Comparison of ENCODE assay signal across 9 mouse cellular contexts in genomic region chr8:111825219-111825618, GRCm38 (mm10). TPM values are rescaled to one million over a fixed set of nuclear protein-coding genes. Genes with fewer than 3 reads are reported as not detected.
A peak's percentile ranks its signal among the peaks of the same experiment; 100 is the strongest.
DNase-seq lines count a peak whose midpoint lies in the region; TF ChIP-seq lines count a peak whose summit lies in the region.
"Had no signal": no experiment of that assay in that cellular context is flagged by ENCODE, and none has a peak within 500 bp of the region (broad histone marks: within the 10 kb centered on the region; RNA-seq: fewer than 3 reads in every experiment).

No protein-coding gene starts in this region.

- no peak for TF ChIP-seq POLR2A in embryonic fibroblast, embryonic 13.5 days (IDR thresholded peaks at IDR 0.05; ENCODE audit: low read depth, low read length)

- H3K27ac ChIP-seq in embryonic fibroblast, embryonic 13.5 days (ENCODE audit: insufficient read depth, low read length): no peak overlapping the region
- H3K27ac ChIP-seq: limb, embryonic 13.5 days had no signal

- TF ChIP-seq CTCF in embryonic fibroblast, embryonic 13.5 days (IDR thresholded peaks at IDR 0.05; ENCODE audit: borderline replicate concordance, insufficient read depth, low read length): peak; percentile 69; the same call in 1 of the 2 replicates

- DNase-seq in heart, adult 18-20 months: peak; percentile 47 to 51
- DNase-seq in heart, adult 11 months: no peak
- DNase-seq in thymus, postnatal 4 days: peak; percentile 24
- DNase-seq in thymus, postnatal 0 days (ENCODE audit: low spot score): no peak
- DNase-seq in retina, embryonic 14.5 days (ENCODE audit: low spot score): peak; percentile 47
- no peak for DNase-seq in spleen, adult 12 weeks (ENCODE audit: low spot score)
- no peak for DNase-seq in layer of hippocampus, postnatal 36 days

- no peaks in the 10 kb centered on the region for H3K4me1 ChIP-seq in embryonic fibroblast, embryonic 13.5 days (ENCODE audit: control insufficient read depth, insufficient read depth, low read length)
- H3K4me1 ChIP-seq: limb, embryonic 13.5 days had no signal

- no peak overlapping the region for H3K4me3 ChIP-seq in embryonic fibroblast, embryonic 13.5 days (ENCODE audit: insufficient read depth, low read length)
- H3K4me3 ChIP-seq: limb, embryonic 13.5 days had no signal

RNA-seq across cellular contexts. Expression of gene Cfdp1, which starts 28.9 kb away (rescaled TPM):
- 10 to 100 TPM; 35.2 to 36.1 TPM for total RNA-seq in heart, adult 18-20 months (2021)
- 105 and 119 TPM in 2 replicates for polyA plus RNA-seq in thymus, postnatal 0 days (2015; fragmentation: Nextera tagmentation; extraction: Ambion mirVana)
- polyA plus RNA-seq in embryonic fibroblast, embryonic 13.5 days (2011; ENCODE audit: insufficient read length, low read depth, missing spikeins): 120 and 149 TPM in 2 replicates
- 10 to 100 TPM; 73.3 to 81.2 TPM for total RNA-seq in layer of hippocampus, postnatal 36 days (2021)

RNA-seq across cellular contexts. Expression of gene Tmem170, which starts 51.3 kb away (rescaled TPM):
- total RNA-seq in heart, adult 18-20 months (2021): 1 to 10 TPM; 2.4 to 2.6 TPM
- 5.2 and 6.1 TPM in 2 replicates for polyA plus RNA-seq in thymus, postnatal 0 days (2015; fragmentation: Nextera tagmentation; extraction: Ambion mirVana)
- 2.6 and 3.2 TPM in 2 replicates for polyA plus RNA-seq in embryonic fibroblast, embryonic 13.5 days (2011; ENCODE audit: insufficient read length, low read depth, missing spikeins)
- 1 to 10 TPM; 5.0 to 5.1 TPM for total RNA-seq in layer of hippocampus, postnatal 36 days (2021)

Comparison
In these comparisons a context has a peak if more than half of its experiments do, and no peak if none do; other contexts are left out.
1. DNase-seq: peak in heart, adult 18-20 months (2 of 2), thymus, postnatal 4 days (single experiment) and retina, embryonic 14.5 days (single experiment); none in heart, adult 11 months (single experiment), thymus, postnatal 0 days (single experiment), spleen, adult 12 weeks (single experiment) and layer of hippocampus, postnatal 36 days (0 of 2).